Mouse (Mus musculus) Patski (cell line): ENCODE measurements around the gene Mrpl58. TPM values are rescaled to one million over a fixed set of nuclear protein-coding genes. Genes with fewer than 3 reads are reported as not detected.
A peak's percentile ranks its signal among the peaks of the same experiment; 100 is the strongest.

Experiments used
- ATAC-seq: fragments of 100-300 bp; one replicate; pipeline ENCODE4 v1.8.0; 2021
- CTCF ChIA-PET: fragments of 350-600 bp; sonication (Branson Sonifier 250); formaldehyde crosslinking; loops from one replicate; lab custom pipeline; 2022; ENCODE audit warnings: inconsistent platforms; lab: Charles Lee
- POLR2A ChIA-PET: fragments of 350-600 bp; sonication (Branson Sonifier 250); formaldehyde crosslinking; loops from one replicate; lab custom pipeline; 2022; ENCODE audit warnings: antibody characterized with exemption, inconsistent platforms; lab: Charles Lee
- DNase-seq: peaks from one replicate; pipeline ENCODE4 v3.0.0-alpha.2; 2011; ENCODE audit warnings: low read depth, low spot score
- H3K27me3 ChIP-seq: fragments of 371-371 bp; one replicate; pipeline ENCODE4 v1.5.1; 2021
- CTCF ChIP-seq: fragments of 100-300 bp; IDR thresholded peaks from one replicate; pipeline ENCODE4 v1.5.1; 2021
- in situ Hi-C: fragments of 300-500 bp; cut with MboI; formaldehyde crosslinking; loops from 3 replicates; pipeline ENCODE4 v1.11.1; 2018; ENCODE audit warnings: low pct_unique_long_range_greater_than_20kb, mixed read lengths
- polyA plus RNA-seq: library from polyadenylated mRNA; unstranded; gene quantifications from one replicate; pipeline ENCODE4 v1.2.3, GENCODE M21; 2021

Mrpl58 gene
- polyA plus RNA-seq, 1 experiment from 2014 or later = 99.9 TPM

GRCm38 (mm10) chr11:115439326-115439725, 35.8 kb downstream of the Mrpl58 start:
- POLR2A ChIA-PET = interaction anchor here (1.3 kb wide), 1 partner anchor 17 kb away, joined by 3 read pairs; no protein-coding TSS in a partner anchor
- DNase-seq (no peak), ATAC-seq (no peak)
- H3K27me3 ChIP-seq = no peaks in the 10 kb centered on the region
- no peak for TF ChIP-seq CTCF
- in situ Hi-C loops = no loop called here
- CTCF ChIA-PET = interaction anchor here (1.0 to 2.1 kb wide), 3 partner anchors 10 to 32 kb away, joined by 3 to 9 read pairs (median 4); no protein-coding TSS in a partner anchor

GRCm38 (mm10) chr11:115439906-115440595, 36.5 kb downstream of the Mrpl58 start, which contains the start of gene Trim80:
Trim80 (plus strand) TSS chr11:115440545.
- ATAC-seq = no peak

GRCm38 (mm10) chr11:115441417-115441816, 37.9 kb downstream of the Mrpl58 start:
- no peak for ATAC-seq
- ChIA-PET POLR2A (no interaction called here), CTCF (interaction anchor here (1.0 kb wide), 1 partner anchor 14 kb away, joined by 3 read pairs; no protein-coding TSS in a partner anchor)

More at GRCm38 (mm10) chr11:115439906-115440595, 36.5 kb downstream of the Mrpl58 start, which contains the start of gene Trim80:
- TF ChIP-seq CTCF = no peak
- ChIA-PET POLR2A (no interaction called here), CTCF (interaction anchor here (1.0 to 2.1 kb wide), 3 partner anchors 9 to 31 kb away, joined by 3 to 9 read pairs (median 4); no protein-coding TSS in a partner anchor)
- H3K27me3 ChIP-seq = no peaks in the 10 kb centered on the region
- in situ Hi-C loops = no loop called here
- DNase-seq = no peak

GRCm38 (mm10) chr11:115446906-115447305, 43.4 kb downstream of the Mrpl58 start:
- TF ChIP-seq CTCF = no peak
- H3K27me3 ChIP-seq = no peaks in the 10 kb centered on the region
- ChIA-PET POLR2A (no interaction called here), CTCF (interaction anchor here (1.6 kb wide), 1 partner anchor 19 kb away, joined by 5 read pairs; no protein-coding TSS in a partner anchor)
- no peak for DNase-seq
- no peak for ATAC-seq
- in situ Hi-C loops = no loop called here

More at GRCm38 (mm10) chr11:115441417-115441816, 37.9 kb downstream of the Mrpl58 start:
- DNase-seq = no peak
- in situ Hi-C loops = no loop called here
- no peaks in the 10 kb centered on the region for H3K27me3 ChIP-seq
- no peak for TF ChIP-seq CTCF

- no peak for TF ChIP-seq CTCF
- H3K27me3 ChIP-seq = no peaks in the 10 kb centered on the region
- DNase-seq (no peak), ATAC-seq (no peak)
- POLR2A ChIA-PET = no interaction called here
- CTCF ChIA-PET = interaction anchor here (1.6 kb wide), 1 partner anchor 20 kb away, joined by 5 read pairs; no protein-coding TSS in a partner anchor
- in situ Hi-C loops = no loop called here
Observed at GRCm38 (mm10) chr11:115447321-115447885, 43.9 kb downstream of the Mrpl58 start.

- no peak for TF ChIP-seq CTCF
- ATAC-seq (no peak), DNase-seq (no peak)
- CTCF ChIA-PET = no interaction called here
- no peaks in the 10 kb centered on the region for H3K27me3 ChIP-seq
- POLR2A ChIA-PET = no interaction called here
- in situ Hi-C loops = no loop called here
Observed at GRCm38 (mm10) chr11:115448075-115448474, 44.5 kb downstream of the Mrpl58 start.

GRCm38 (mm10) chr11:115448998-115449397, 45.4 kb downstream of the Mrpl58 start:
- POLR2A ChIA-PET = interaction anchor here (0.8 to 1.1 kb wide), 2 partner anchors 29 to 36 kb away, joined by 3 read pairs; partner anchors contain the start of genes Atp5h and Kctd2
- no peak for ATAC-seq
- DNase-seq = peak; percentile 50
- no peaks in the 10 kb centered on the region for H3K27me3 ChIP-seq
- TF ChIP-seq CTCF = no peak
- in situ Hi-C loops = no loop called here
- CTCF ChIA-PET = interaction anchor here (0.7 to 1.9 kb wide), 2 partner anchors 9 to 22 kb away, joined by 3 to 9 read pairs; partner anchors contain the start of gene Trim80

- TF ChIP-seq CTCF = no peak
- in situ Hi-C loops = no loop called here
- ChIA-PET CTCF (interaction anchor here (1.8 to 1.9 kb wide), 2 partner anchors 10 to 23 kb away, joined by 5 to 9 read pairs; partner anchors contain the start of gene Trim80), POLR2A (interaction anchor here (1.1 kb wide), 1 partner anchor 37 kb away, joined by 3 read pairs; no protein-coding TSS in a partner anchor)
- no peaks in the 10 kb centered on the region for H3K27me3 ChIP-seq
- DNase-seq (no peak), ATAC-seq (no peak)
Observed at GRCm38 (mm10) chr11:115450176-115450575, 46.6 kb downstream of the Mrpl58 start.

- no peak for TF ChIP-seq CTCF
- H3K27me3 ChIP-seq = no peaks in the 10 kb centered on the region
- ChIA-PET POLR2A (no interaction called here), CTCF (no interaction called here)
- ATAC-seq (no peak), DNase-seq (no peak)
- in situ Hi-C loops = no loop called here
Observed at GRCm38 (mm10) chr11:115451781-115452241, 48.3 kb downstream of the Mrpl58 start.

GRCm38 (mm10) chr11:115452281-115452860, 48.8 kb downstream of the Mrpl58 start:
- ChIA-PET CTCF (no interaction called here), POLR2A (no interaction called here)
- in situ Hi-C loops = no loop called here
- no peak for ATAC-seq
- H3K27me3 ChIP-seq = no peaks in the 10 kb centered on the region
- TF ChIP-seq CTCF = no peak
- no peak for DNase-seq
